Comparison of ENCODE assay signal across 19 mouse cellular contexts in the genomic region with DNA sequence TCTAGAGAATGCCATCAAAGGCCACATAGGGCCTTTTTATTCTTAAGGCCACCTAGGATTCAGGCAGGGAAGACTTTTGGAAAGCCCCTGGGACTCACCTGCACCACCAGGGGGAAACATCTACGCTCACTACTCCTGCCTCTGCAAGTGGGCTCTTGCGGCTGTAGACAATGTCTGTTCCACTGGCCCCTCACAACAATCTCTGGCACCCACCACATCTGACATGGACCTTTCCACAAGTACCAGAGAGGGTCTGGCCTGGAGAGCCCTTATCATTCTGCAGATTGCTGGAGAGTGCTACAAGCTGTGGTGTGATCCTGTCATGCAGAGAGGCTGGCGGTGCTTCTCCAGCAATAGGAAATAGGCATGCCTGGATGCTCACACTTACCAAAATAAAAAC.
"Had no signal": no experiment of that assay in that cellular context is flagged by ENCODE, and none has a peak within 500 bp of the region (broad histone marks: within the 10 kb centered on the region; RNA-seq: fewer than 3 reads in every experiment).

No protein-coding gene starts in this region.

- H3K36me3 ChIP-seq: limb, embryonic 12.5 days; liver, embryonic 13.5 days; lung, embryonic 15.5 days; neural tube, embryonic 13.5 days had no signal

- H3K27ac ChIP-seq: limb, embryonic 12.5 days; liver, embryonic 13.5 days; lung, embryonic 15.5 days; macrophage; neural tube, embryonic 13.5 days had no signal

- H3K4me1 ChIP-seq: limb, embryonic 12.5 days; liver, embryonic 13.5 days; lung, embryonic 15.5 days; megakaryocyte, embryonic 14.5 days; neural tube, embryonic 13.5 days had no signal

- H3K9ac ChIP-seq: limb, embryonic 12.5 days; liver, embryonic 13.5 days; liver, postnatal 0 days; lung, embryonic 15.5 days; neural tube, embryonic 13.5 days had no signal

- H3K9me3 ChIP-seq: limb, embryonic 12.5 days; liver, embryonic 13.5 days; lung, embryonic 15.5 days; neural tube, embryonic 13.5 days had no signal

- ATAC-seq: liver, postnatal 0 days; midbrain, embryonic 16.5 days had no signal

- H3K27me3 ChIP-seq: limb, embryonic 12.5 days; liver, embryonic 13.5 days; lung, embryonic 15.5 days; megakaryocyte, embryonic 14.5 days; neural tube, embryonic 13.5 days had no signal

- H3K4me3 ChIP-seq: limb, embryonic 12.5 days; liver, embryonic 13.5 days; lung, embryonic 15.5 days; megakaryocyte, embryonic 14.5 days; neural tube, embryonic 13.5 days had no signal

- H3K4me2 ChIP-seq: limb, embryonic 12.5 days; liver, embryonic 13.5 days; lung, embryonic 15.5 days; midbrain, embryonic 11.5 days; neural tube, embryonic 13.5 days had no signal

- DNase-seq: kidney, postnatal 25 days; layer of hippocampus, adult 9-11 months; layer of hippocampus, postnatal 36 days; liver; liver, embryonic 13.5 days; liver, postnatal 0 days; lung, postnatal 14 days; retina, postnatal 1 day; right cerebral cortex, postnatal 4 days; spleen, adult 18-20 months; thymus, adult 2 months; thymus, postnatal 25 days had no signal
